Mouse (Mus musculus) monocyte, adult 2 months (primary cell): Measurements from ENCODE around the gene Snx30.
A peak's percentile ranks its signal among the peaks of the same experiment; 100 is the strongest.

Experiments
- DNase-seq, 2 experiments: peaks; one replicate each; pipeline ENCODE4 v3.0.0; 2022; ENCODE audit warnings: low spot score in 2 of 2, low read depth in 1 of 2

The Snx30 gene

GRCm38 (mm10) chr4:59898521-59898919, 92.9 kb downstream of the Snx30 start:
- DNase-seq: no peak

GRCm38 (mm10) chr4:59901810-59902209, 96.2 kb downstream of the Snx30 start:
- DNase-seq: no peak

GRCm38 (mm10) chr4:59902547-59902946, 96.9 kb downstream of the Snx30 start:
- DNase-seq: no peak

- DNase-seq: no peak
Measured at GRCm38 (mm10) chr4:59907092-59907491, 101.5 kb downstream of the Snx30 start.

- DNase-seq: no peak
Measured at GRCm38 (mm10) chr4:59907657-59908230, 102.1 kb downstream of the Snx30 start.

- DNase-seq: no peak
Measured at GRCm38 (mm10) chr4:59908785-59909184, 103.1 kb downstream of the Snx30 start.

- no peak for DNase-seq
Measured at GRCm38 (mm10) chr4:59914608-59915403, 109.2 kb downstream of the Snx30 start, which contains the start of gene Slc46a2. Gene Slc46a2 (minus strand): TSS chr4:59915056.

GRCm38 (mm10) chr4:59917966-59918365, 112.3 kb downstream of the Snx30 start:
- no peak for DNase-seq

- no peak for DNase-seq
Measured at GRCm38 (mm10) chr4:59925082-59925481, 119.4 kb downstream of the Snx30 start.

GRCm38 (mm10) chr4:59927666-59928065, 122.0 kb downstream of the Snx30 start:
- no peak for DNase-seq

GRCm38 (mm10) chr4:59928347-59928746, 122.7 kb downstream of the Snx30 start:
- peak; percentile 13 to 37 for DNase-seq

GRCm38 (mm10) chr4:59932505-59933281, 127.1 kb downstream of the Snx30 start:
- no peak for DNase-seq

- DNase-seq: no peak
Measured at GRCm38 (mm10) chr4:59937543-59937942, 131.9 kb downstream of the Snx30 start.
